Mouse (Mus musculus) layer of hippocampus, adult 6 months (tissue): Measurements from ENCODE around the gene Tas2r113. TPM values are rescaled to one million over a fixed set of nuclear protein-coding genes. Genes with fewer than 3 reads are reported as not detected.

Experiments used
- long read RNA-seq, 2 experiments: library from polyadenylated mRNA; unstranded; transcript quantifications; one replicate each; pipeline ENCODE4 v2.0.0; 2019 to 2020
- polyA plus RNA-seq: library from polyadenylated mRNA; unstranded; fragments of <200 nt; fragmentation: Nextera tagmentation; gene quantifications from 2 replicates; pipeline ENCODE4 v1.2.3, GENCODE M21; 2021

The Tas2r113 gene
- not detected in 2 replicates for polyA plus RNA-seq
- long read RNA-seq, experiment 1: 0 reads
- long read RNA-seq, experiment 2: 0 reads

DNA sequence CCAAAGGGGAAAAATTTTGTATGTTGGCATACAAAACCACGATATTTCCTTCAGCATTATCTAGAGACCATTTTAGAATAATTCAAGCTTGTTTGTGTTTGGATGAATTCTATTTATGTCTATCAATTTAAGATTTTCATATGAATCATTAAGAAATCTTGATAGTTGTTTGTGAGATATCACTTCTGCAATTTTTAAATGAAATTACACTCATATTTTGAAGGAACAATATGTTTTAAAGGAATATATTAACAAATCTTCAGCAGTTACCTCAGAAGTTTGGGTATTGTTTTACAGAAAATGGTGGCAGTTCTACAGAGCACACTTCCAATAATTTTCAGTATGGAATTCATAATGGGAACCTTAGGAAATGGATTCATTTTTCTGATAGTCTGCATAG is at the start of gene Tas2r113:
TSS of gene Tas2r113 (plus strand) at position 301 of the 400 bp plus-strand sequence.

DNA sequence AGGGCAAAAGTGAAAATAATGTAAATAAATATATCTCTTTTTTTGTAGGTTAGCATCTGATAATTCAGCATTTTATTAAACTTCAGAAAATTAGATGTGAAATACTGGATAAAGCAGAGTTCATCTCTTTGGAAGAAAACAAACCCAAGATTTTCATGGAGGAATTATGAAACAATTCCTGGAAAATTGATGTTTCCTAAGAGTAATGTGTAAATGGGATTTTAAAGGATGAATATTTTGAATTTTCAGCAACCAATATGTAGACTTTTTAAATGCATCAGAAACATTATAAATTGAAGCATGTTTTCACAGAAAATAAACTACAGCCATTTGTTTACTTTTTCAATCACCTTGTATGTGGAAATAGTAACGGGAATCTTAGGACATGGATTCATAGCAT is 46.0 kb upstream of the Tas2r113 start, which contains the start of gene Tas2r123:
TSS of gene Tas2r123 (plus strand) at position 301 of the 400 bp plus-strand sequence.

GRCm38 (mm10) chr6:132855138-132855537 is 37.7 kb upstream of the Tas2r113 start, which contains the start of gene Tas2r116:
Gene Tas2r116 (plus strand): TSS chr6:132855438.

DNA sequence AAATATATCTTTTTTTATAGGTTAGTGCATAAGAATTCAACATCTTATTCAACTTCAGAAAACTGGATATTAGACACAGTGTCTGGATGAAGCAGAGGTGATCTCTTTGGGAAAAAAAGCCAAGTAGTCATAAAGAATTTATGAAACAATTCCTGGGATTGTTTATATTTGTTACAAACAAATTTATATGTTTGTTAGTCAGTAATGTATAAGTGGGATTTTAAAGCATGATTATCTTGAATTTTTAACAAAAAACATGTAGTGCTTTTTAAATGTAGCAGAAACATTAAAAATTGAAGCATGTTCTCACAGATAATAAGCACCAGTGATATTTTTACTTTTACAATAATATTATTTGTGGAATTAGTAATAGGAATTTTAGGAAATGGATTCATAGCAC is 25.1 kb upstream of the Tas2r113 start, which contains the start of gene Tas2r110:
TSS of gene Tas2r110 (plus strand) at position 301 of the 400 bp plus-strand sequence.

GRCm38 (mm10) chr6:132909351-132909750 is 16.5 kb downstream of the Tas2r113 start, which contains the start of gene Tas2r125:
Gene Tas2r125 (plus strand): TSS chr6:132909651.

Other genes with a start within 250 kb of the Tas2r113 start
- not detected in 2 replicates for gene A630073D07Rik, start 241.5 kb upstream of the Tas2r113 start, polyA plus RNA-seq
- gene Tas2r120, start 236.1 kb upstream of the Tas2r113 start, polyA plus RNA-seq: not detected in 2 replicates
- not detected in 2 replicates for gene Tas2r121, start 192.0 kb upstream of the Tas2r113 start, polyA plus RNA-seq
- not detected in 2 replicates for gene Tas2r122, start 181.1 kb upstream of the Tas2r113 start, polyA plus RNA-seq
- gene Tas2r115, start 155.0 kb upstream of the Tas2r113 start, polyA plus RNA-seq: not detected in 2 replicates
- gene Tas2r124, start 138.3 kb upstream of the Tas2r113 start, polyA plus RNA-seq: not detected in 2 replicates
- gene Tas2r102, start 130.9 kb upstream of the Tas2r113 start, polyA plus RNA-seq: not detected in 2 replicates
- gene Tas2r136, start 114.8 kb upstream of the Tas2r113 start, polyA plus RNA-seq: not detected in 2 replicates
- gene Tas2r117, start 90.2 kb upstream of the Tas2r113 start, polyA plus RNA-seq: not detected in 2 replicates
- not detected in 2 replicates for gene Tas2r123, start 45.9 kb upstream of the Tas2r113 start, polyA plus RNA-seq
- gene Tas2r116, start 37.6 kb upstream of the Tas2r113 start, polyA plus RNA-seq: not detected in 2 replicates
- gene Tas2r110, start 25.0 kb upstream of the Tas2r113 start, polyA plus RNA-seq: not detected in 2 replicates
- not detected in 2 replicates for gene Tas2r125, start 16.6 kb downstream of the Tas2r113 start, polyA plus RNA-seq
- gene Tas2r129, start 58.1 kb downstream of the Tas2r113 start, polyA plus RNA-seq: not detected in 2 replicates
- not detected in 2 replicates for gene Tas2r131, start 64.9 kb downstream of the Tas2r113 start, polyA plus RNA-seq
- gene Tas2r109, start 88.0 kb downstream of the Tas2r113 start, polyA plus RNA-seq: not detected in 2 replicates
- gene Tas2r103, start 144.1 kb downstream of the Tas2r113 start, polyA plus RNA-seq: not detected in 2 replicates
- gene Tas2r140, start 162.8 kb downstream of the Tas2r113 start, polyA plus RNA-seq: not detected in 2 replicates
- 173 and 191 TPM in 2 replicates for gene Smim10l1, start 211.9 kb downstream of the Tas2r113 start, polyA plus RNA-seq